Comparison of ENCODE assay signal across 15 mouse cellular contexts in genomic region chr3:18905769-18906168, GRCm38 (mm10).
A peak's percentile ranks its signal among the peaks of the same experiment; 100 is the strongest.
DNase-seq lines count a peak whose midpoint lies in the region; ATAC-seq lines count a peak whose summit lies in the region.
"Had no signal": no experiment of that assay in that cellular context is flagged by ENCODE, and none has a peak within 500 bp of the region (broad histone marks: within the 10 kb centered on the region; RNA-seq: fewer than 3 reads in every experiment).

No protein-coding gene starts in this region.

- no peaks in the 10 kb centered on the region for H3K27me3 ChIP-seq in hindbrain, embryonic 15.5 days
- H3K27me3 ChIP-seq in hindbrain, embryonic 10.5 days (ENCODE audit: insufficient read depth, poor library complexity, severe bottlenecking) = no peaks in the 10 kb centered on the region
- no peaks in the 10 kb centered on the region for H3K27me3 ChIP-seq in midbrain, embryonic 16.5 days (ENCODE audit: control insufficient read depth, insufficient read depth, low read depth, low read length)
- H3K27me3 ChIP-seq in midbrain, embryonic 10.5 days (ENCODE audit: low read depth, poor library complexity, severe bottlenecking) = no peaks in the 10 kb centered on the region
- H3K27me3 ChIP-seq: intestine, embryonic 15.5 days had no signal

- ATAC-seq in hindbrain, embryonic 15.5 days (ENCODE audit: low FRiP score, low read depth) = peak; percentile 51; the same call in 1 of the 2 replicates
- ATAC-seq in midbrain, embryonic 16.5 days = peak; percentile 76
- ATAC-seq: CD4-positive, CD25-positive, alpha-beta regulatory T cell, adult 4 months; intestine, embryonic 15.5 days had no signal

- H3K4me1 ChIP-seq in hindbrain, embryonic 15.5 days (replicated peaks) = no peaks in the 10 kb centered on the region
- H3K4me1 ChIP-seq in hindbrain, embryonic 10.5 days (replicated peaks) = no peaks in the 10 kb centered on the region
- H3K4me1 ChIP-seq in midbrain, embryonic 16.5 days (ENCODE audit: control insufficient read depth, insufficient read depth, low read length) = no peaks in the 10 kb centered on the region
- no peaks in the 10 kb centered on the region for H3K4me1 ChIP-seq in midbrain, embryonic 10.5 days
- H3K4me1 ChIP-seq: intestine, embryonic 15.5 days; limb, embryonic 10.5 days had no signal

- 49% methylated on average over 3 of the region's 3 CpGs for WGBS in hindbrain, embryonic 15.5 days
- 69% methylated on average over 3 of the region's 3 CpGs for WGBS in hindbrain, embryonic 10.5 days
- 52% methylated on average over 3 of the region's 3 CpGs for WGBS in midbrain, embryonic 16.5 days
- WGBS in midbrain, embryonic 10.5 days = 74% methylated on average over 3 of the region's 3 CpGs

- H3K9ac ChIP-seq in hindbrain, embryonic 15.5 days = no peak overlapping the region
- H3K9ac ChIP-seq in midbrain, embryonic 16.5 days (ENCODE audit: low read depth, low read length) = no peak overlapping the region
- H3K9ac ChIP-seq: intestine, embryonic 15.5 days; liver, embryonic 14.5 days had no signal

- no peaks in the 10 kb centered on the region for H3K9me3 ChIP-seq in hindbrain, embryonic 15.5 days
- no peaks in the 10 kb centered on the region for H3K9me3 ChIP-seq in hindbrain, embryonic 10.5 days
- H3K9me3 ChIP-seq in midbrain, embryonic 16.5 days (replicated peaks; ENCODE audit: control insufficient read depth, low read length, poor library complexity, severe bottlenecking) = no peaks in the 10 kb centered on the region
- H3K9me3 ChIP-seq in midbrain, embryonic 10.5 days (replicated peaks) = no peaks in the 10 kb centered on the region
- H3K9me3 ChIP-seq: intestine, embryonic 15.5 days; limb, embryonic 10.5 days had no signal

- no peak overlapping the region for H3K4me2 ChIP-seq in hindbrain, embryonic 15.5 days
- H3K4me2 ChIP-seq in midbrain, embryonic 16.5 days (ENCODE audit: low read length) = no peak overlapping the region
- H3K4me2 ChIP-seq: intestine, embryonic 15.5 days had no signal

- H3K27ac ChIP-seq in hindbrain, embryonic 15.5 days (replicated peaks) = no peak overlapping the region
- no peak overlapping the region for H3K27ac ChIP-seq in hindbrain, embryonic 10.5 days
- H3K27ac ChIP-seq in midbrain, embryonic 16.5 days (ENCODE audit: low read length) = no peak overlapping the region
- no peak overlapping the region for H3K27ac ChIP-seq in midbrain, embryonic 10.5 days (replicated peaks)
- H3K27ac ChIP-seq: intestine, embryonic 15.5 days; limb, embryonic 10.5 days; liver, embryonic 14.5 days had no signal

- H3K36me3 ChIP-seq in hindbrain, embryonic 15.5 days = no peaks in the 10 kb centered on the region
- H3K36me3 ChIP-seq in hindbrain, embryonic 10.5 days = no peaks in the 10 kb centered on the region
- no peaks in the 10 kb centered on the region for H3K36me3 ChIP-seq in midbrain, embryonic 16.5 days (ENCODE audit: control insufficient read depth, insufficient read depth, low read length)
- H3K36me3 ChIP-seq in midbrain, embryonic 10.5 days = no peaks in the 10 kb centered on the region
- H3K36me3 ChIP-seq: intestine, embryonic 15.5 days; limb, embryonic 10.5 days had no signal

- H3K4me3 ChIP-seq in hindbrain, embryonic 15.5 days = no peak overlapping the region
- no peak overlapping the region for H3K4me3 ChIP-seq in hindbrain, embryonic 10.5 days
- no peak overlapping the region for H3K4me3 ChIP-seq in midbrain, embryonic 16.5 days (ENCODE audit: low read depth, low read length)
- H3K4me3 ChIP-seq in midbrain, embryonic 10.5 days = no peak overlapping the region
- H3K4me3 ChIP-seq: erythroblast, embryonic 14.5 days; intestine, embryonic 15.5 days; limb, embryonic 10.5 days had no signal

- DNase-seq in hindbrain, embryonic 10.5 days (ENCODE audit: low spot score) = no peak
- no peak for DNase-seq in midbrain, embryonic 10.5 days (ENCODE audit: low spot score)
- DNase-seq in cerebellum, postnatal 25 days = peak; percentile 73 to 74
- DNase-seq in telencephalon, adult 2 months (ENCODE audit: low read depth, low spot score) = peak; percentile 6
- DNase-seq in Muller cell, postnatal 12 days (ENCODE audit: inconsistent ontology term) = no peak
- DNase-seq: kidney, postnatal 10 days; lung, postnatal 4 days; thymus, postnatal 4 days had no signal

Comparison
In these comparisons a context has a peak if more than half of its experiments do, and no peak if none do; other contexts are left out.
1. DNase-seq: peak in cerebellum, postnatal 25 days (2 of 2) and telencephalon, adult 2 months (single experiment); none in hindbrain, embryonic 10.5 days (single experiment), midbrain, embryonic 10.5 days (single experiment) and Muller cell, postnatal 12 days (single experiment).